Mouse (Mus musculus) limb, embryonic 14.5 days (tissue): ENCODE measurements around the gene Mfsd4b3. TPM values are rescaled to one million over a fixed set of nuclear protein-coding genes. Genes with fewer than 3 reads are reported as not detected.
A peak's percentile ranks its signal among the peaks of the same experiment; 100 is the strongest.

Experiments
- ATAC-seq: fragments of 200-750 bp; cut with Nextera tagmentation; 2 replicates; pipeline ENCODE4 v1.8.0; 2017; ENCODE audit warnings: low read depth, moderate number of reproducible peaks, moderate TSS enrichment; ENCODE audit not compliant: low FRiP score
- DNase-seq: peaks from one replicate; pipeline ENCODE4 v3.0.0-alpha.2; 2015; ENCODE audit warnings: low spot score
- H3K27ac ChIP-seq: fragments of 300-500 bp; sonication (generic); replicated peaks from 2 replicates; pipeline ENCODE4 v1.5.1; 2014; ENCODE audit warnings: low read depth, mild to moderate bottlenecking, low read length, moderate library complexity, mixed read lengths
- H3K27me3 ChIP-seq: fragments of 300-500 bp; sonication (generic); 2 replicates; pipeline ENCODE4 v1.6.1; 2014; ENCODE audit warnings: low read length, mixed read lengths; ENCODE audit not compliant: control insufficient read depth, insufficient read depth
- H3K36me3 ChIP-seq: fragments of 300-500 bp; sonication (generic); 2 replicates; pipeline ENCODE4 v1.6.1; 2014; ENCODE audit warnings: mild to moderate bottlenecking, low read length, moderate library complexity, mixed read lengths; ENCODE audit not compliant: control insufficient read depth, insufficient read depth
- H3K4me1 ChIP-seq: fragments of 300-500 bp; sonication (generic); 2 replicates; pipeline ENCODE4 v1.6.1; 2014; ENCODE audit warnings: antibody characterized with exemption, low read length, mixed read lengths; ENCODE audit not compliant: control insufficient read depth, insufficient read depth
- H3K4me2 ChIP-seq: fragments of 300-500 bp; sonication (generic); replicated peaks from 2 replicates; pipeline ENCODE4 v1.6.1; 2014; ENCODE audit warnings: low read depth, mild to moderate bottlenecking, low read length, moderate library complexity; ENCODE audit not compliant: severe bottlenecking
- H3K4me3 ChIP-seq: fragments of 300-500 bp; sonication (generic); replicated peaks from 2 replicates; pipeline ENCODE4 v1.5.1; 2014; ENCODE audit warnings: low read length
- H3K9ac ChIP-seq: fragments of 300-500 bp; sonication (generic); 2 replicates; pipeline ENCODE4 v1.6.1; 2014; ENCODE audit warnings: mild to moderate bottlenecking, low read depth, low read length, moderate library complexity; ENCODE audit not compliant: severe bottlenecking
- H3K9me3 ChIP-seq: fragments of 300-500 bp; sonication (generic); 2 replicates; pipeline ENCODE4 v1.6.1; 2016; ENCODE audit warnings: low read length; ENCODE audit not compliant: control insufficient read depth
- POLR2A ChIP-seq: fragments of 200-500 bp; IDR thresholded peaks from 2 replicates; pipeline ENCODE4 v1.8.0; 2012; ENCODE audit warnings: inconsistent platforms, mild to moderate bottlenecking, moderate library complexity, borderline replicate concordance; ENCODE audit not compliant: insufficient read depth, insufficient read length; ENCODE audit errors: extremely low read depth
- WGBS: fragments of 180-500 bp; shearing (Covaris S2); extraction: QIAGEN DNeasy Blood & Tissue Kit; methylation state at CpG from one replicate; pipeline ENCODE4 v1.1.7; 2014; 5-methylcytosine and 5-hydroxymethylcytosine counted together
- polyA plus RNA-seq, 2 experiments: library from polyadenylated mRNA; depleted of rRNA in 1 of 2; stranded (reverse) in 1 of 2; unstranded in 1 of 2; fragments of >200 nt; fragmentation: Nextera tagmentation in 1 of 2; extraction: Ambion mirVana in 1 of 2; gene quantifications; 2 replicates each; pipeline versions ENCODE4 v1.2.1 to v1.2.3; 2012 to 2014

The Mfsd4b3 gene
- polyA plus RNA-seq, 2 experiments = 0.44 to 0.48 TPM

DNA sequence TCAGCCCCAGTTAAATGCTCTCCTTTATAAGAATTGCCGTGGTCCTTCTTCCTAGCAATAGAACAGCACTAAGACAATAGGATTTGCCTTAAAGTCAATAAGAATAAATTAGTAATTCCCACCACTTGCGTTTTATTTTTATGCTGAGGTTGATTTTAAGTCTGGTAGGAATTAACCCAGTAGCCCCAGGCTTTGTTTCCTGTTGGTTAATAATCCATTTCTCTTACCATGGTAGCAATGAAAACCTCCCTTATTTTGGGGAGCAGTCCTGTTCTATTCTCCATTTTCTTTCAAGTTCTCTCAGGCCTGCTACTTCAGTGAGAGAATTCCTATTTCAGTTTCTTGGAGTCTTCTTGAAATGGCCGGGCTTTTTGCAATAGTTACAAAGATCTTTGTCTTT, 55.8 kb downstream of the Mfsd4b3 start:
- DNase-seq = no peak
- Histone ChIP-seq H3K27ac (no peak overlapping the region), H3K27me3 (no peaks in the 10 kb centered on the region), H3K36me3 (no peaks in the 10 kb centered on the region), H3K9me3 (no peaks in the 10 kb centered on the region), H3K4me1 (no peaks in the 10 kb centered on the region), H3K9ac (no peak overlapping the region), H3K4me2 (no peak overlapping the region), H3K4me3 (no peak overlapping the region)
- 64% methylated on average over 3 of the region's 3 CpGs for WGBS
- TF ChIP-seq POLR2A = no peak
- no peak for ATAC-seq

- Histone ChIP-seq H3K4me2 (peak within 1 kb of the TSS; percentile 83), H3K36me3 (no peaks in the 10 kb centered on the region), H3K27me3 (no peaks in the 10 kb centered on the region), H3K4me1 (peaks cover 8% of the 10 kb centered on the region; the same call in 1 of the 2 replicates), H3K9ac (peak within 1 kb of the TSS; percentile 83), H3K9me3 (no peaks in the 10 kb centered on the region), H3K4me3 (peak within 1 kb of the TSS; percentile 73), H3K27ac (peak within 1 kb of the TSS; percentile 82)
- TF ChIP-seq POLR2A = peak; percentile 89
- WGBS = under 1% methylated on average over 33 of the region's 41 CpGs
- ATAC-seq = peak; percentile 97
- peak; percentile 93 for DNase-seq
Measured at GRCm38 (mm10) chr10:39898874-39899371, 61.0 kb downstream of the Mfsd4b3 start, which contains the start of gene Mfsd4b4. Mfsd4b4 (minus strand) TSS chr10:39899238.

Other genes starting within 250 kb of the Mfsd4b3 start
- gene Rev3l, start 228.0 kb downstream of the Mfsd4b3 start, polyA plus RNA-seq (2012; rRNA removed) = 65.3 and 66.3 TPM in 2 replicates
- gene Rev3l, start 228.0 kb downstream of the Mfsd4b3 start, polyA plus RNA-seq (2014; fragmentation: Nextera tagmentation; extraction: Ambion mirVana) = 25.8 and 29.5 TPM in 2 replicates
- gene Mfsd4b4, start 60.9 kb downstream of the Mfsd4b3 start, polyA plus RNA-seq (2012; rRNA removed) = 14.7 and 16.6 TPM in 2 replicates
- gene Mfsd4b4, start 60.9 kb downstream of the Mfsd4b3 start, polyA plus RNA-seq (2014; fragmentation: Nextera tagmentation; extraction: Ambion mirVana) = 5.7 and 6.0 TPM in 2 replicates
- gene Mfsd4b2, start 33.2 kb downstream of the Mfsd4b3 start, polyA plus RNA-seq (2012; rRNA removed) = 0.03 and 0.08 TPM in 2 replicates
- gene Mfsd4b2, start 33.2 kb downstream of the Mfsd4b3 start, polyA plus RNA-seq (2014; fragmentation: Nextera tagmentation; extraction: Ambion mirVana) = not detected in 2 replicates
- gene Mfsd4b5, start 26.5 kb upstream of the Mfsd4b3 start, polyA plus RNA-seq (2012; rRNA removed) = 0.09 and 0.15 TPM in 2 replicates
- 0.11 TPM in 1 of 2 replicates, not detected in the other for gene Mfsd4b5, start 26.5 kb upstream of the Mfsd4b3 start, polyA plus RNA-seq (2014; fragmentation: Nextera tagmentation; extraction: Ambion mirVana)
- gene Mfsd4b1, start 65.1 kb upstream of the Mfsd4b3 start, polyA plus RNA-seq (2012; rRNA removed) = 0.16 and 0.20 TPM in 2 replicates
- gene Mfsd4b1, start 65.1 kb upstream of the Mfsd4b3 start, polyA plus RNA-seq (2014; fragmentation: Nextera tagmentation; extraction: Ambion mirVana) = 0.15 and 0.17 TPM in 2 replicates
- 5.6 and 7.8 TPM in 2 replicates for gene Slc16a10, start 182.1 kb upstream of the Mfsd4b3 start, polyA plus RNA-seq (2012; rRNA removed)
- gene Slc16a10, start 182.1 kb upstream of the Mfsd4b3 start, polyA plus RNA-seq (2014; fragmentation: Nextera tagmentation; extraction: Ambion mirVana) = 8.7 and 9.6 TPM in 2 replicates